Mouse (Mus musculus) hindbrain, embryonic 13.5 days (tissue): ENCODE measurements around the gene Nsrp1. TPM values are rescaled to one million over a fixed set of nuclear protein-coding genes. Genes with fewer than 3 reads are reported as not detected.
"Not testable (repeated sequence)": the region's sequence is repeated elsewhere in the genome, so short reads cannot be mapped to it uniquely, and the experiment has no call there.

Experiments
- ATAC-seq: fragments of 200-750 bp; cut with Nextera tagmentation; 2 replicates; pipeline ENCODE4 v1.8.0; 2017; ENCODE audit warnings: moderate TSS enrichment; ENCODE audit not compliant: low FRiP score
- H3K27ac ChIP-seq: fragments of 300-500 bp; sonication (generic); 2 replicates; pipeline ENCODE4 v1.5.1; 2015; ENCODE audit warnings: inconsistent platforms, mild to moderate bottlenecking, moderate library complexity
- H3K27me3 ChIP-seq: fragments of 300-500 bp; sonication (generic); 2 replicates; pipeline ENCODE4 v1.6.1; 2015; ENCODE audit warnings: mild to moderate bottlenecking, inconsistent platforms
- H3K36me3 ChIP-seq: fragments of 300-500 bp; sonication (generic); 2 replicates; pipeline ENCODE4 v1.6.1; 2015; ENCODE audit warnings: mild to moderate bottlenecking, inconsistent platforms
- H3K4me1 ChIP-seq: fragments of 300-500 bp; sonication (generic); replicated peaks from 2 replicates; pipeline ENCODE4 v1.6.1; 2015; ENCODE audit warnings: inconsistent platforms
- H3K4me2 ChIP-seq: fragments of 300-500 bp; sonication (generic); 2 replicates; pipeline ENCODE4 v1.6.1; 2015; ENCODE audit warnings: inconsistent platforms, mild to moderate bottlenecking, moderate library complexity
- H3K4me3 ChIP-seq: fragments of 300-500 bp; sonication (generic); 2 replicates; pipeline ENCODE4 v1.5.1; 2015; ENCODE audit warnings: mild to moderate bottlenecking, inconsistent platforms
- H3K9ac ChIP-seq: fragments of 300-500 bp; sonication (generic); 2 replicates; pipeline ENCODE4 v1.6.1; 2015; ENCODE audit warnings: mild to moderate bottlenecking, inconsistent platforms
- H3K9me3 ChIP-seq: fragments of 300-500 bp; sonication (generic); 2 replicates; pipeline ENCODE4 v1.6.1; 2016; ENCODE audit warnings: inconsistent platforms
- WGBS: fragments of 180-500 bp; shearing (Covaris S2); methylation state at CpG from one replicate; pipeline ENCODE4 v1.1.7; 2015; 5-methylcytosine and 5-hydroxymethylcytosine counted together
- polyA plus RNA-seq: library from polyadenylated mRNA; unstranded; fragments of >200 nt; fragmentation: Nextera tagmentation; extraction: Ambion mirVana; gene quantifications from 2 replicates; pipeline ENCODE4 v1.2.1, GENCODE M21; 2015

The Nsrp1 gene
- polyA plus RNA-seq = 67.0 and 72.2 TPM in 2 replicates

DNA sequence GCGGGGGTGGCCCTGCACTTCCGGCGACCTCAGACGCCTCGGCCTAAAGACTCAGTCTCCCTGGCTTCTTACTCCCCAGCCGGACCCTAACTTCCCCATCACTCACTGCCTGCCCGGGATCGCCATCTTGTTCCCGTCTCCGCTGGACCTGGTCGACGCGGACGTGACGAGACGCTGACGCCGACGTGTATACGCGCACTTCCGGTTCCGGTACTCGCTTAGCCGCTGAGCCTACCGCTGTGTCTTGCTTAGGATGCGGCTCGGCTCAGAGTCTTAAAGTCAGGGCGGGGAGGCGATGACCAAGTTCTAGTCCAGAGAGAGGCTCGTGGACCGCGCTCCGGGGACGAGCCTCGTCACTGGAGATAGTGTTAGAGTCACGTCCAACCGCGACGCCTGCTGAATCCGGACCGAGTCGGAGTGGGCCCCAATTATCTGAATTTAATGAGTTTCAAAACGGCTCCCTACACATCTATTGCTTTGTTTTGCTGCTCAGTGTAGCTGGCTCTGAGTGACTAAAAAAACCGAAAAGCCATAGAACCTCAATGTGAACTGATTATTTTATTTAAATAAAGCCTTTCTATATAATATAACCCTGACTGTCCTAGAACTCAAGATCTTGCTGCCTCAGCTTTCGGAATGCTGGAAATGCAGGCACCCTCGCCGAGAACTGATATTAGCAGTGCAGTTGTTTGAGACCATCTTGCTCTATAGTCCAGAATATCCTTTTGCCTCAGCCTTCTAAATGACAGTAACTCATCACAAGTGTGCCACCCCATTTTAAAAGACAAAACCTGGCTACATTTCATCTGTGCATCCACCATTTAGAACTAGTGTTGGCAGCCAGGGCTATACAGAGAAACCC lies at the start of gene Nsrp1:
Gene Nsrp1, minus strand, starts transcription at position 163 of the 862 bp plus-strand sequence.
- H3K9me3 ChIP-seq = no peaks in the 10 kb centered on the region
- ATAC-seq = peak; percentile 100
- 4% methylated on average over 48 of the region's 48 CpGs for WGBS

DNA sequence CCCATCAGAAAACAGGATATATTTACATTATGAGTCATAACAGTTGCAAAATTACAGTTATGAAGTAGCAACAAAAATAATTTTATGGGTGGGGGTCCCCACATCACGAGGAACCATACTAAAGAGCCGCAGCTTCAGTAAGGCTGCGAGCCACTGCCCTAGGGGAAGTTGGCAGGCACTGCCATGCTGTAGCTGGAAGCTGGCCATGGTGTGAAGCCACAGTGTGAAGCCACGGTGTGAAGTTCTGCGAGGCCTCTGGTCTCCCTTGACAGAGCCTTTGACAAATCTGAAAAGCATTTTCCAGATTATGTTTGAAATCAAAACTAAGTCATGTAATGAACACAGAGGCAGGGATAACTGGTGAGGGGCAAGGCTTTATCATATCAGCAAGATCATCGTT lies 32.9 kb upstream of the Nsrp1 start:
- H3K9ac ChIP-seq = no peak overlapping the region
- WGBS = 84% methylated on average over 6 of the region's 6 CpGs
- no peaks in the 10 kb centered on the region for H3K36me3 ChIP-seq
- H3K9me3 ChIP-seq = no peaks in the 10 kb centered on the region
- H3K27ac ChIP-seq = no peak overlapping the region
- no peak overlapping the region for H3K4me2 ChIP-seq
- no peaks in the 10 kb centered on the region for H3K27me3 ChIP-seq
- H3K4me1 ChIP-seq = no peaks in the 10 kb centered on the region
- ATAC-seq = no peak
- no peak overlapping the region for H3K4me3 ChIP-seq

More for the DNA sequence above, at the start of gene Nsrp1:
- Histone ChIP-seq H3K27ac (peak within 1 kb of the TSS; percentile 94), H3K9ac (peak within 1 kb of the TSS; percentile 82), H3K4me2 (peak within 1 kb of the TSS; percentile 93), H3K27me3 (peaks cover 26% of the 10 kb centered on the region), H3K4me3 (peak within 1 kb of the TSS; percentile 86), H3K36me3 (peaks cover 22% of the 10 kb centered on the region), H3K4me1 (peaks cover 13% of the 10 kb centered on the region)

DNA sequence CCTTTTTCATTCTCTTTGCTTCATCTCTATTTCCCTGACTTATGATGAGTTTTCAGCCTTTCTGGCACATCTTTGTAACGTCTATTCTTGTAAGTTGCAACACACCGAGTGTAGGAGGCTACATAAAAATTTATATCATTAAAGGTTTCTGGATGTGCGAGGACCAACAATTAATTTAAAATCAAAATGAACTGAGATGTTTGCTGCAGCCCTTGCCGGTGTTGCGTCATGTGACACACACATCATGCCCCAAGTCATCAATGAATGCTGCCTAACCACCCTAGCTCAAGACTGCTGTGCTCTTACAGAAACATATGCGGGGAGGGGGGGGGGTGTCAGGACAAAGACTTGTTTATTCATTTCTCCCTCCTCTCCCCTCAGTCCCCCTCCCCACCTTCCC lies 30.2 kb upstream of the Nsrp1 start:
- 92% methylated on average over 6 of the region's 6 CpGs for WGBS

DNA sequence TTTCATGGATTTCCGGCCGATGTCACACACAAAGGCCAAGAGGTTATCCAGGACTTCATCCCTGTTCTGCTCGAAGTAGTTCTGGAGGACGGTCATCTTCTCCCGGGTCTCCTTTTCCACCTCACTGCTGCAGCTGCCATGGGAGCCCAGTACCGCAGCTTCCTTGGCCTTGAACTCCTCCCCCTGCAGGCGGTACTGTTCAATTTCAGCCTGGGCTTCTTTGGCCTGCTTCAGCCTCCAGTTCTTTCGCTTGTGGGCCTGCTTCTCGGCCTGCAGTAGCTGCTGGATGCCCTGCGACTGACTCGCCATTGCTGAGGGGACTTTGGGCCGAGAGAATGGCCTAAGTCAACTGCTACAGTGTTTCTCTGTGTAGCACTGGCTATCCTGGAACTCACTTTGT lies 29.6 kb upstream of the Nsrp1 start:
- H3K4me1 ChIP-seq, H3K9me3 ChIP-seq, ATAC-seq, H3K27me3 ChIP-seq, H3K9ac ChIP-seq, H3K36me3 ChIP-seq, H3K4me3 ChIP-seq, H3K4me2 ChIP-seq, H3K27ac ChIP-seq: not testable (repeated sequence)
- 80% methylated on average over 12 of the region's 12 CpGs for WGBS

More for the DNA sequence above, 30.2 kb upstream of the Nsrp1 start:
- Histone ChIP-seq H3K4me3 (no peak overlapping the region), H3K27me3 (no peaks in the 10 kb centered on the region), H3K27ac (no peak overlapping the region), H3K4me1 (no peaks in the 10 kb centered on the region), H3K36me3 (no peaks in the 10 kb centered on the region), H3K4me2 (no peak overlapping the region), H3K9ac (no peak overlapping the region), H3K9me3 (no peaks in the 10 kb centered on the region)
- no peak for ATAC-seq

DNA sequence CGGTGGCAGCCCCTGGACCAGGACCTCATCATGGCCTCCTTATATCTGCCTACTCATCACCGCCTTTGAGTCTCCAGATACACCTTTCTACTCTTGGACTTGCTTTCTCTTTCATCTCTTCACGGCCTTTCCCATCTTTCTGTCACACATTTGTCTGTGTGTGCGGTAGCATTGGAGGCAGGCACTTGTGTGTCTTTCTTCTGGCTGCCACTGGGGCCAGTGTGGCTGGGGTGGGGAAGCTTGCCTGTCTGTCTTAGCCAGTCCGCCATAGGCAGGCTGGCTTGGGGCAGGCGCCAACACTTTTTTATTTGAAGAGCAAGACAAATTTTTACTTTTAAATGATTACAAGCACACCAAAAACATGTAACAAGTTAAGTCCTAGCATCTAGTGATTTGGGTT lies 28.7 kb upstream of the Nsrp1 start:
- no peak for ATAC-seq
- 94% methylated on average over 6 of the region's 6 CpGs for WGBS
- H3K9ac ChIP-seq = no peak overlapping the region
- no peak overlapping the region for H3K4me3 ChIP-seq
- no peak overlapping the region for H3K27ac ChIP-seq
- no peak overlapping the region for H3K4me2 ChIP-seq
- H3K27me3 ChIP-seq = no peaks in the 10 kb centered on the region
- no peaks in the 10 kb centered on the region for H3K9me3 ChIP-seq
- no peaks in the 10 kb centered on the region for H3K4me1 ChIP-seq
- H3K36me3 ChIP-seq = no peaks in the 10 kb centered on the region

DNA sequence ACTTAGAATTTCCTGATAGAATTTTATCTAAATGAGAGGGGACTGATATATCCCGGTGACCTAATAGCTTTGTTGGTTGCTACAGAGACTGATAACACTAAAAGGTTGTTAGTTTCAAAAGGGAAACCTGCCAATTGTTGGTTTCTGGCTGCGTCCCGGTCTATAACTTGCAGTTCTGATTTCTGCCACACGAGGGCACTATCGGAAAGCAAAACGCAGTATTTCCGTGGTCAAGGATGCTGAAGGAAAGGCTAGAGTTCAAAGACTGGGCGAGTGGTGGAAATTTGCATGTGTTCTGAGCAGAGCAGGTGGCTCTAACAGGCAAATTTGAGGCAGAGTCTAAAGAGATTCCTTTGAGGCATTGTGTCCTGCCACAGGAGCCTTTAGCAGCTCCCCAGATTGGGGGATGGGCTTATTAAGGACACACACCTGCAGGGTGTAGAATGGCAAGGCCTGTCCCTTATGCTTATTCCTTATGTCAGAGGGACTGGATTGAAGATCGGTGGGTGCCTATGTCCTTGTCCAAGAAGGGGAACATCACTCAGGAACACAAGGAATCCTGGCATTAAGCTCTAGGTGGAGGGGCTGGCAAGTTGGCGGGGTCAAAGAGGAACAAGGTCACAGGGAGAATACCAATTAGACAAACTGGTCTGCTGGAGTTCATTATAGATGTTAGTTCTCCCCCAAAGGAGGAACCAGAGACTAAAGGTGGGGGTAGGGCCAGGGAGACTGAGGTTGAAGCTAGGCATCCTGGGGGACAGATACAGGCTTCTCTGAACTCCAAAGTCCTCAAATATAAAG lies 22.1 kb upstream of the Nsrp1 start:
- no peaks in the 10 kb centered on the region for H3K9me3 ChIP-seq
- H3K36me3 ChIP-seq = no peaks in the 10 kb centered on the region
- H3K4me2 ChIP-seq = no peak overlapping the region
- no peak overlapping the region for H3K27ac ChIP-seq
- H3K9ac ChIP-seq = no peak overlapping the region
- H3K4me3 ChIP-seq = no peak overlapping the region
- 16% methylated on average over 10 of the region's 10 CpGs for WGBS
- 0 out of 2 replicates have a peak, but pooled peaks cover 3% of the 10 kb centered on the region for H3K4me1 ChIP-seq
- ATAC-seq = no peak
- peaks cover 7% of the 10 kb centered on the region; the same call in 1 of the 2 replicates for H3K27me3 ChIP-seq

DNA sequence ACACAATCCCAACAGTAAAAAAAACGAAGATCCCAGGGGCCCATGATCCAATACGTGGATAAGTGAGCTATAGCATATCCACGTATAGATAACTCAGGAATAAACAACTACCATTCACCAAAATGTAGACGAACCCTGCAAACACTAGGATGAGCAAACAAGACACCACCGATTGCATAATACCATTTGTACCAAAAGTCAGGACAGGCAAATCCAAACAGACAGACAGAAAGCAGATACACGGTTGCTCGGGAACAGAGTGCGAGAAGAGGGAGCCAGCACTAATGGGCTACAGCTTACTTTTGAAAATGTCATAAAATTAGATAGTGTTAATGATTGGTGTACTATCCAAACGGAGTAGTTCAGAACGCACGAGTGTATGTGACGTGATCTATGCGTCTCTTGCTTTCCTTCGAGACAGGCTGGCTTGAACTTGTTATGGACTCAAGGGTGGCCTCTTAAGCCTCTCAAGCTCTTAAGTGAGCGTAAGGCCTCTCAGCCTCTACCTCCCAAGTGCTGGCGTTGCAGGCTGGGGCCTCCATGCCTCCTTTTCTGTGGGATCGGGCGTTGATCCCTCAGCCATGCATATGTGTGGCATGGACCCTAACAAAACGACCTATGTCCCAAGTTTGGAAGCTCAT lies 20.2 kb upstream of the Nsrp1 start:
- no peak overlapping the region for H3K9ac ChIP-seq
- no peak overlapping the region for H3K27ac ChIP-seq
- no peaks in the 10 kb centered on the region for H3K9me3 ChIP-seq
- H3K4me1 ChIP-seq = 0 out of 2 replicates have a peak, but pooled peaks cover 3% of the 10 kb centered on the region
- H3K27me3 ChIP-seq = peaks cover 7% of the 10 kb centered on the region; the same call in 1 of the 2 replicates
- H3K36me3 ChIP-seq = no peaks in the 10 kb centered on the region
- H3K4me3 ChIP-seq = no peak overlapping the region
- no peak for ATAC-seq
- H3K4me2 ChIP-seq = no peak overlapping the region
- WGBS = 83% methylated on average over 19 of the region's 19 CpGs

DNA sequence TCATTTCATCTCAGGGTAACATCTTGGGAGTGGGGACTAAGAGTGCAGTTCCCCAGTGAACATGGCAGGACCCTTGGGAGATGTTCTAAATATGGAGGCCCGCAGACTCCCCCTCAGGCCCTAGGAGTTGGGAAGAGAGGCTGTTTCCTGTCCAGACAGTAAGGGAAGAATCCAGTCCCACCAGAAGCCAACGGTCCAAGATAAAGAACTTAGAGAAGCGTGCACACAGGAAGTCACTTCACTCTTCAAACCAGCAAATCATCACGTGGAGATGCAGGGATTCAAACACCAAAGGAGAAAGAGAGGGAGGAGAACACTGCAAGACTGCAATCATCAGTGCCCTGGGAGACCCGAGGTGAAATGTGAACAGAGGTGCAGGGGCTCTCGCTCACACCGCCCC lies 18.8 kb upstream of the Nsrp1 start:
- 76% methylated on average over 7 of the region's 7 CpGs for WGBS
- no peaks in the 10 kb centered on the region for H3K9me3 ChIP-seq
- peaks cover 7% of the 10 kb centered on the region; the same call in 1 of the 2 replicates for H3K27me3 ChIP-seq
- no peak overlapping the region for H3K4me2 ChIP-seq
- peaks cover 6% of the 10 kb centered on the region; the same call in 1 of the 2 replicates for H3K4me1 ChIP-seq
- H3K9ac ChIP-seq = no peak overlapping the region
- no peaks in the 10 kb centered on the region for H3K36me3 ChIP-seq
- no peak overlapping the region for H3K27ac ChIP-seq
- no peak for ATAC-seq
- H3K4me3 ChIP-seq = no peak overlapping the region

DNA sequence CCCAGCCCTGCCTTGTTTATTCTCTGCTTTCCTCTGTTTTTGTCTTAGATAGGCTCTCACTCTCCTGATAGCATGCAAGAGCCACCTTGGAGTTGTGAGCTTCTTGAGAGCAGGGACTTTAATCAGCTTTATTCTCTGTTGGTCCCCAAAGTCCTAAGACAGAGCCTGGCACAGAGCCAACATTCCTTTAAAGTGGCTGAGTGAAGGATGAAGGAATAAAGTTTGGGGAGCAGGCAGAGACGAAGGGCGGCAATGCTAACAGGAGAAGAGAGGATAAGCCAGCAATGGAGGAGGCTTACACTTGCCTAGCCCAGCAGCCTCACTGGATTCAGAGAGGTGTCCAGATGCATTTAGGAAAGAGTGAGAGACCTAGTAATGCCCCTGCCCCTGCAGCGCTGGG lies 18.3 kb upstream of the Nsrp1 start:
- Histone ChIP-seq H3K4me2 (no peak overlapping the region), H3K4me3 (no peak overlapping the region), H3K27me3 (peaks cover 7% of the 10 kb centered on the region; the same call in 1 of the 2 replicates), H3K4me1 (peaks cover 6% of the 10 kb centered on the region; the same call in 1 of the 2 replicates), H3K27ac (no peak overlapping the region), H3K9me3 (no peaks in the 10 kb centered on the region), H3K9ac (no peak overlapping the region), H3K36me3 (no peaks in the 10 kb centered on the region)
- WGBS = 85% methylated on average over 3 of the region's 3 CpGs
- no peak for ATAC-seq

DNA sequence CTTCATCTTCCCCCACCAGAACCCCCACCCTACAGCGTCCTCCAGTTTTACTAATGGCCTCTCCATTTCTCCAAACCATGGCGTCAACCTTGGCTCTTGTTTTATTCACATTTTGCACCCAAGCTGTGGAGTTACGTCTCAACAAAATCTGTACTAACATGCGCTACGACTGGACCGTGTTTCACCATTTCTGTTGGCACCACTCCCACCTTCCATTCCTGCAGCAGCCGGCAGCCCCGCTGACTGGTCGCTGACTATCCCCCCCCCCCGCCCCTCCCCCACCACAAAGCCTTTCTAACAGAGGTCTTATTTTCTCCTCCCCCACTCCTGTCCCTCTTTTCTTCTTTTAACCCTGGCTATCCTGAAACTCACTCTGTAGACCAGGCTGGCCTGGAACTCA lies 17.0 kb upstream of the Nsrp1 start:
- no peak overlapping the region for H3K4me2 ChIP-seq
- peaks cover 7% of the 10 kb centered on the region; the same call in 1 of the 2 replicates for H3K27me3 ChIP-seq
- 59% methylated on average over 9 of the region's 10 CpGs for WGBS
- no peak overlapping the region for H3K9ac ChIP-seq
- peaks cover 3% of the 10 kb centered on the region; the same call in 1 of the 2 replicates for H3K4me1 ChIP-seq
- H3K36me3 ChIP-seq = no peaks in the 10 kb centered on the region
- H3K4me3 ChIP-seq = no peak overlapping the region
- no peaks in the 10 kb centered on the region for H3K9me3 ChIP-seq
- ATAC-seq = no peak
- no peak overlapping the region for H3K27ac ChIP-seq

DNA sequence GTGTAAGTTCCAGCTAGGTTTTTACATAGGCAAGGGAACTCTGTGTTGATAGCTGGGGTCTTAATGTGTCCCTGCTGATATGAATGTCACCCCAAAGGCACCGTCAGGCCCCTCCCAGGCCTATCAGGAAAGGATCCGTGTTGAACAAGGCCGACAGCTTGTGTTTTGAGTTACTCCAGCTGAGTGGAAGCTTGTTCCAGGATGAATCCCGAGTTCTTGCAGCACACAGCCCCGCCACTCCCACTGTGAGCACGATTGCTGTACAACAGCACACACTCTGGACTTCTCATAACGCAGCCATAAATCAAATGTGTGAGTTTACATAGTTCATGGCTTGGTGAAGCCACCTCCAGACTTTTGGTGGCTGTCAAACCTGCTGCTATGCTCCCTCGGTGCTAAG lies 15.9 kb upstream of the Nsrp1 start:
- WGBS = 74% methylated on average over 8 of the region's 8 CpGs
- no peak overlapping the region for H3K9ac ChIP-seq
- no peak overlapping the region for H3K27ac ChIP-seq
- H3K4me1 ChIP-seq = peaks cover 3% of the 10 kb centered on the region; the same call in 1 of the 2 replicates
- ATAC-seq = no peak
- no peaks in the 10 kb centered on the region for H3K9me3 ChIP-seq
- no peaks in the 10 kb centered on the region for H3K36me3 ChIP-seq
- H3K27me3 ChIP-seq = peaks cover 5% of the 10 kb centered on the region; the same call in 1 of the 2 replicates
- H3K4me3 ChIP-seq = no peak overlapping the region
- no peak overlapping the region for H3K4me2 ChIP-seq

DNA sequence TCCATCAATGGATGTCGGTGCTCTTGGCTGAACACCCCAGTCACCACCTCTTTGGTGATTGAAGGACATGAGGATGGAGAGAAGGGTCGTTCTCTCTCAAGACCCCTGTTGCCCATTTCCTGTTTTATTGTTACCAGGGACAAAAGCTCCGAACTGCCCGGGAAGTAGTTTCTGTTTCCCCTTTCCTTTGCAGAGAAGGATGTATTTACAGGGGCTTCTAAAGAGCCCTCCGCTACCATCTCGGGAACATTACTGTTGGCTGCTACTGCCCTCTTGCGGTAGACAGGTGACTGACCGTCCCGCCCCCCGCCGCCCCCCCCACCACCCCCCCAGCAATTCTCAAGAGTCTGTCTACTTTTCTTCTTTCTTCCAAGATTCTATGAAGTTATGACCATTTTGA lies 15.0 kb upstream of the Nsrp1 start:
- Histone ChIP-seq H3K36me3 (no peaks in the 10 kb centered on the region), H3K9ac (no peak overlapping the region), H3K4me2 (peak overlapping the region; percentile 50), H3K9me3 (no peaks in the 10 kb centered on the region), H3K4me3 (peak overlapping the region; percentile 26; the same call in 1 of the 2 replicates), H3K27ac (no peak overlapping the region), H3K27me3 (no peaks in the 10 kb centered on the region), H3K4me1 (peaks cover 3% of the 10 kb centered on the region; the same call in 1 of the 2 replicates)
- ATAC-seq = no peak
- under 1% methylated on average over 11 of the region's 11 CpGs for WGBS
